Mouse (Mus musculus): Measurements from ENCODE around the gene Prdm11. TPM values are rescaled to one million over a fixed set of nuclear protein-coding genes. Genes with fewer than 3 reads are reported as not detected.

The Prdm11 gene
- polyA plus RNA-seq, 1 experiment from 2014 or later: 4.4 TPM

DNA sequence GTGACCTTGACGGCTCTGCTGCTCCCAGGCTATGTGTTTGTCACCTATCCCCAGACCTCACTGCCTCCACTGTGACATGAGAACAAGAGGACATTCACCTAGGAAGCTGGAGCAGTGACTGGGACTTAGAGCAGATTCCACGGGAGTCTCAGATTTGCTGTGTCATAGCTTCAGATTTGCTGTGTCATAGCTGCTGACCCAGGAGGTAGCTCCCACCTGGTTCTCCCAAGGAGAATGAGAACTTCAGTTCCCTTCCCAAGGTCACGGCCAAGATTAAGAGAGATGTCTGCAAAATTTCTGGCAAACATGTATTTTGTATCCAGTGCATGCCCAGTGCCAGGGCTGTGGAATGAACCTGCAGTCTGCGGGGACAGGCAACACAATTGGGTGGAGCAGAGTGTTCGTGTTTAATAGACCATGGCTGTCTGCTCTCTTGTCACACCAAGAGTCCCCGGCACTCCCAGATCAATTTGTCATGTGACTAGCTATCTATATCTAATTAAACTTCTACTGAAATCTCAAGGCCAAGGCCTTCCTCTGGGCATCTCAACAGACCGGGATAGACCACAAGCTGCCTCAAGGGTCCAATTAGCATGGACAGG is 97.2 kb downstream of the Prdm11 start:
- peaks cover 4% of the 10 kb centered on the region; the same call in 1 of the 2 replicates for H3K4me1 ChIP-seq (ENCODE audit: insufficient read depth)
- H3K27ac ChIP-seq (ENCODE audit: low read depth): no peak overlapping the region
- TF ChIP-seq CTCF (IDR thresholded peaks at IDR 0.05; ENCODE audit: low read depth): no peak
- WGBS: 45% methylated on average over 7 of the region's 7 CpGs
- DNase-seq: no peak
- no peak overlapping the region for H3K4me3 ChIP-seq (ENCODE audit: low read depth, low read length)
- H3K4me2 ChIP-seq: no peak overlapping the region
- H3K9ac ChIP-seq: no peak overlapping the region
- H3K9me3 ChIP-seq (ENCODE audit: low read depth, low read length): no peaks in the 10 kb centered on the region
- no peaks in the 10 kb centered on the region; the same call in 1 of the 2 replicates for H3K27me3 ChIP-seq (ENCODE audit: insufficient read depth, low read length)
- no peak for ATAC-seq (ENCODE audit: insufficient read depth)
- H3K36me3 ChIP-seq (ENCODE audit: insufficient read depth): no peaks in the 10 kb centered on the region

DNA sequence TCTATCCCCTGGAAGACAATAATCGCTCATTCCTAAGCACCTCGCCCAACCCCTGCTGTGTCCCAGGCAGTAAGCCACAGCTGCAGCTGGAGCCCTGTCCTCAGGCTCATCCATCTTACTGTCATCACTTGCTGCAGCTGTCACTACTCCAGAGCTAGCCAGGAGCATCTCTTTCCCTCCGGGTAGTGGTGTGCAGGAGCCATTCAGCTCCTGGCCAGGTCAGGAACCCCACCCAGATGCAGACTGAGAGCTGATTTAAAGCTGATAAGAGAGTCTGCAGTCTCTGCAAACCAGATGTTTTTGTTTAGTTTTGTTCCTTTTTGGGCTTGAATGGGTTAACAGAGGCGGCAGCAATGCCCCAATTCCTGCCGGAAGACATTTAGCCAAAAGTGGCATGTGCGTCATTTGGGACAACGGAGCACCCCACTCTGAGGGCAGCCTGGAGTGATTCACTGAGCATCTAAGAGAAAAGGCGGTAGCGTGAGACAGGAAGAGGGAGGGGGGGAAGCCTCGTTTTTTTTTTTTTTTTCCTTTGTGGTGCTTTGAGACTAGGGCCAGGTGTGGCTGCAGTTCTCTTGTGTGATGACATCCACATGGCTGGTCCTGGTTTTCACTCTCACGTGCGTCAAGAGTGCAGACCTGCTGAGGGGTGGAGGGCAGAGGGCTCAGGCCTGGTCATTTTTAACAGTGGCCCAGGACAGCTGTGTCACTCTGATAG is 97.8 kb downstream of the Prdm11 start:
- DNase-seq: peak; percentile 79
- no peaks in the 10 kb centered on the region for H3K36me3 ChIP-seq (ENCODE audit: insufficient read depth)
- no peak overlapping the region for H3K4me3 ChIP-seq (ENCODE audit: low read depth, low read length)
- H3K9ac ChIP-seq: no peak overlapping the region
- no peaks in the 10 kb centered on the region for H3K9me3 ChIP-seq (ENCODE audit: low read depth, low read length)
- 5% methylated on average over 12 of the region's 12 CpGs for WGBS
- peaks cover 4% of the 10 kb centered on the region; the same call in 1 of the 2 replicates for H3K4me1 ChIP-seq (ENCODE audit: insufficient read depth)
- H3K27ac ChIP-seq (ENCODE audit: low read depth): no peak overlapping the region
- H3K4me2 ChIP-seq: peak overlapping the region; percentile 24; the same call in 1 of the 2 replicates
- no peak for TF ChIP-seq CTCF (IDR thresholded peaks at IDR 0.05; ENCODE audit: low read depth)
- no peaks in the 10 kb centered on the region; the same call in 1 of the 2 replicates for H3K27me3 ChIP-seq (ENCODE audit: insufficient read depth, low read length)
- ATAC-seq (ENCODE audit: insufficient read depth): peak; percentile 86

DNA sequence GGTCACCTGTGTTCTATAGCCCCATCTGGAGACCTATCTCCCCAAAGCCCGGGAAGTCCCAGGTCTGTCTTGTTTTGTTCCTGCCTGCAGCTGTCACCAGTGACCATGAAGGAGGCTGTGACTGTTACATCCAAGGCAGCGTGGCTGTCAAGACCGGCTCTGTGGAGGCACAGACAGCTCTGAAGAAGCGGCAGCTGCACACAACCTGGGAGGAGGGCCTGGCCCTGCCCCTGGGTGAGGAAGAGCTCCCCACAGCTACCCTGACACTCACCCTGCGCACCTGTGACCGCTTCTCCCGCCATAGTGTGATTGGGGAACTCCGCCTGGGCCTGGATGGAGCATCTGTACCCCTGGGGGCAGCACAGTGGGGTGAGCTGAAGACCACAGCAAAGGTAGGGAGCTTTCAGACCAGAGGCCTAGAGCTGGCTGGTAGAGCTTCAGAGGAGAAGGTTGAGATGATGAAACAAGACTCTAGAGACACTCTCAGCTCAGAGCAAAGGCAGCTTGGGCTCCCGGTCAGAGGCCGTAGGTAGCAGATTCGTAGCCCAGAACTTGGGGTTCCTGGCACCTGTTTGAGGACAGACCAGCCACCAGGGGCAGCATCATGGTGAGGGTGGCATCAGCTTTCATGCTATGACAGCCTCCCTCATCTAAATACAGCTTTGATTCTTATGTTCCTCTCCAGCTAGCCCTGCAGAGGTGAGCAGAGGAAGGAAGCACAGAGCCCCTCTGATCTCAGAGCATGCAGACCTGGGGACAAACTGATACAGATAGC is 100.0 kb downstream of the Prdm11 start:
- peaks cover 4% of the 10 kb centered on the region; the same call in 1 of the 2 replicates for H3K4me1 ChIP-seq (ENCODE audit: insufficient read depth)
- peak; percentile 16; the same call in 1 of the 2 replicates for TF ChIP-seq CTCF (IDR thresholded peaks at IDR 0.05; ENCODE audit: low read depth)
- H3K9ac ChIP-seq: no peak overlapping the region
- no peak overlapping the region for H3K27ac ChIP-seq (ENCODE audit: low read depth)
- DNase-seq (no peak), ATAC-seq (ENCODE audit: insufficient read depth) (no peak)
- H3K36me3 ChIP-seq (ENCODE audit: insufficient read depth): no peaks in the 10 kb centered on the region
- no peak overlapping the region for H3K4me3 ChIP-seq (ENCODE audit: low read depth, low read length)
- WGBS: 84% methylated on average over 11 of the region's 11 CpGs
- H3K4me2 ChIP-seq: no peak overlapping the region
- no peaks in the 10 kb centered on the region; the same call in 1 of the 2 replicates for H3K27me3 ChIP-seq (ENCODE audit: insufficient read depth, low read length)
- H3K9me3 ChIP-seq (ENCODE audit: low read depth, low read length): no peaks in the 10 kb centered on the region

DNA sequence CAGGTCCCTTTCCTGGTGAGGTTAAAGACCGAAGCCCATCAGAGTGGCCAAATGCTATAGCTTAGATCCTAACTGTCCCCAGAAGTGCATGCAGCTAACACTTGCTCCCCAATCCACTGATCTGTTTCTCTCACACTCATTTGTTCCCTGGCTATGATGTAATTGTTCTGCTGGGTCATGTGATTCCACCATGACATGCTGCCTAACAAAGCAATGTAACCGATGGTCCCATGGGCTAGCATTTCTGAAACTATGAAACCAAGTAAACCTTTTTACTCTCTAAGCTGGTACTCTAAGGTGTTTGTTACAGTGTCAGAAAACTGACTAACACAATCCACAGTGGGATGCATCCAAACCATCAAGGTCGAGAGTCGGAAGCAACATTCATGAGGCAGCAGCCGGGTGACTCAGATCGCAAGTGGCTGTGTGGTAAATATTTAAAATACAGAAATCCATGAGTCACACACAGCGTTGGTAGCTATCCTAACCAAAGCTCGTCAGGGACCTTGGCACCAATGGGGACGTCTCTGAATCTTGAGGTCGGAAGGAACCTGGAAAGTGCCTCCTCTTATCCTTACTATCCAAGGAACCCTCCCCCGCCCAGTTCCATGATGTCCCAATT is 100.7 kb downstream of the Prdm11 start:
- Histone ChIP-seq H3K27me3 (ENCODE audit: insufficient read depth, low read length) (no peaks in the 10 kb centered on the region; the same call in 1 of the 2 replicates), H3K4me1 (ENCODE audit: insufficient read depth) (peaks cover 4% of the 10 kb centered on the region; the same call in 1 of the 2 replicates), H3K9me3 (ENCODE audit: low read depth, low read length) (no peaks in the 10 kb centered on the region), H3K4me2 (no peak overlapping the region), H3K27ac (ENCODE audit: low read depth) (no peak overlapping the region), H3K4me3 (ENCODE audit: low read depth, low read length) (no peak overlapping the region), H3K36me3 (ENCODE audit: insufficient read depth) (no peaks in the 10 kb centered on the region), H3K9ac (no peak overlapping the region)
- TF ChIP-seq CTCF (IDR thresholded peaks at IDR 0.05; ENCODE audit: low read depth): no peak
- ATAC-seq (ENCODE audit: insufficient read depth): no peak
- no peak for DNase-seq
- 82% methylated on average over 11 of the region's 11 CpGs for WGBS

DNA sequence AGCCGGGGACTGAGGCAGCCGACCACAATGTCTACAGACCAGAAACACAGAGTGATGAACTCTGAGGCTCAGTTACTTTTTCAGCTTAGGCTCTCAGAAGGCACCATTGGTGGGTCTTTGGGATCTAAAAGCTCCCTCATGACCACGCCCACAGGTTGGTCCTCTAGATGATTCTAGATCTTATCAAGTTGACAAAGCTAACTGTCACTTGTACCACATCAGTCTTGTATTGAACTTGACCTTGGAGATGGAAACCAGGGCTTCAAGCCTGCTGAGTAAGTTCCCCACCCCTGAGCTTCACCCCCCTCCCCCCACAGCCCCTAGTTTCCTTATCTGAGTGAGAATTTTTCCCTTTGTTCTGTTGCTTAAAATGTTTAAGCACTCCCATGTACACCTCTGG is 101.6 kb downstream of the Prdm11 start:
- no peak for DNase-seq
- WGBS: 77% methylated on average over 3 of the region's 3 CpGs
- Histone ChIP-seq H3K36me3 (ENCODE audit: insufficient read depth) (no peaks in the 10 kb centered on the region), H3K9me3 (ENCODE audit: low read depth, low read length) (no peaks in the 10 kb centered on the region), H3K27ac (ENCODE audit: low read depth) (no peak overlapping the region), H3K4me2 (no peak overlapping the region), H3K4me1 (ENCODE audit: insufficient read depth) (peaks cover 4% of the 10 kb centered on the region; the same call in 1 of the 2 replicates), H3K9ac (no peak overlapping the region), H3K4me3 (ENCODE audit: low read depth, low read length) (no peak overlapping the region), H3K27me3 (ENCODE audit: insufficient read depth, low read length) (no peaks in the 10 kb centered on the region; the same call in 1 of the 2 replicates)
- ATAC-seq (ENCODE audit: insufficient read depth): no peak
- no peak for TF ChIP-seq CTCF (IDR thresholded peaks at IDR 0.05; ENCODE audit: low read depth)

DNA sequence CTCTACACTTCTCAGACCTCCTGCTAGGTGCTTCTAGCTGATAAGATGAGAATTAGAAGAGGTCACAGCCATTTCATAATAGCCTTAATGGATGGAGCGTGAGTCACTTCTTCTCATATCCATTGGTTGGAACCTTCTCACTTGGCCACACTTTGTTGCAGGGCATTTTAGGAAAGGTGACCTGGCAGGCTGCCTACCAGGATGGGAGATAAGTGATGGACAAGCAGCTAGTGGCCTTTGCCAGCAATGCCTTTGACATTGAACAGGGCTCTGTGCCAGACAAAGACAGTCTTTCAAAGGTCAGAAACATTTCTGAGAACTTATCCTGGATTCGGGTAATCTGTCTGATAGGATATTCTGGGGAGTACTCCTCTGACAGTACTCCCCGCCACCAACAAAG is 102.6 kb downstream of the Prdm11 start:
- DNase-seq (no peak), ATAC-seq (ENCODE audit: insufficient read depth) (no peak)
- Histone ChIP-seq H3K27me3 (ENCODE audit: insufficient read depth, low read length) (no peaks in the 10 kb centered on the region; the same call in 1 of the 2 replicates), H3K27ac (ENCODE audit: low read depth) (no peak overlapping the region), H3K36me3 (ENCODE audit: insufficient read depth) (no peaks in the 10 kb centered on the region), H3K4me1 (ENCODE audit: insufficient read depth) (peaks cover 4% of the 10 kb centered on the region; the same call in 1 of the 2 replicates), H3K9me3 (ENCODE audit: low read depth, low read length) (no peaks in the 10 kb centered on the region), H3K4me3 (ENCODE audit: low read depth, low read length) (no peak overlapping the region), H3K4me2 (no peak overlapping the region), H3K9ac (no peak overlapping the region)
- no peak for TF ChIP-seq CTCF (IDR thresholded peaks at IDR 0.05; ENCODE audit: low read depth)
- 73% methylated on average over 3 of the region's 3 CpGs for WGBS

Measured in lung, embryonic 14.5 days (tissue).